Mouse (Mus musculus) embryonic facial prominence, embryonic 14.5 days (tissue): ENCODE results near the gene Arhgap11a. TPM values are rescaled to one million over a fixed set of nuclear protein-coding genes. Genes with fewer than 3 reads are reported as not detected.
A peak's percentile ranks its signal among the peaks of the same experiment; 100 is the strongest.

Experiments used
- ATAC-seq: fragments of 200-750 bp; cut with Nextera tagmentation; 2 replicates; pipeline ENCODE4 v1.8.0; 2017; ENCODE audit warnings: low read depth, moderate number of reproducible peaks, moderate TSS enrichment
- DNase-seq: peaks from one replicate; pipeline ENCODE4 v3.0.0-alpha.2; 2015; ENCODE audit warnings: low spot score
- H3K27ac ChIP-seq: fragments of 300-500 bp; sonication (generic); replicated peaks from 2 replicates; pipeline ENCODE4 v1.5.1; 2014; ENCODE audit warnings: low read depth, mild to moderate bottlenecking, low read length, moderate library complexity
- H3K27me3 ChIP-seq: fragments of 300-500 bp; sonication (generic); replicated peaks from 2 replicates; pipeline ENCODE4 v1.6.1; 2014; ENCODE audit warnings: low read length; ENCODE audit not compliant: control insufficient read depth, insufficient read depth
- H3K36me3 ChIP-seq: fragments of 300-500 bp; sonication (generic); 2 replicates; pipeline ENCODE4 v1.6.1; 2014; ENCODE audit warnings: low read length, mixed read lengths; ENCODE audit not compliant: control insufficient read depth, insufficient read depth
- H3K4me1 ChIP-seq: fragments of 300-500 bp; sonication (generic); 2 replicates; pipeline ENCODE4 v1.6.1; 2014; ENCODE audit warnings: antibody characterized with exemption, low read length; ENCODE audit not compliant: control insufficient read depth, insufficient read depth
- H3K4me2 ChIP-seq: fragments of 300-500 bp; sonication (generic); 2 replicates; pipeline ENCODE4 v1.6.1; 2014; ENCODE audit warnings: low read depth, mild to moderate bottlenecking, low read length, moderate library complexity, mixed read lengths
- H3K4me3 ChIP-seq: fragments of 300-500 bp; sonication (generic); 2 replicates; pipeline ENCODE4 v1.5.1; 2014; ENCODE audit warnings: low read depth, mild to moderate bottlenecking, low read length
- H3K9ac ChIP-seq: fragments of 300-500 bp; sonication (generic); 2 replicates; pipeline ENCODE4 v1.6.1; 2014; ENCODE audit warnings: low read depth, mild to moderate bottlenecking, low read length, moderate library complexity, mixed read lengths
- H3K9me3 ChIP-seq: fragments of 300-500 bp; sonication (generic); 2 replicates; pipeline ENCODE4 v1.6.1; 2016; ENCODE audit warnings: low read length; ENCODE audit not compliant: control insufficient read depth
- WGBS: fragments of 180-500 bp; shearing (Covaris S2); extraction: QIAGEN DNeasy Blood & Tissue Kit; methylation state at CpG from one replicate; pipeline ENCODE4 v1.1.7; 2014; 5-methylcytosine and 5-hydroxymethylcytosine counted together
- polyA plus RNA-seq: library from polyadenylated mRNA; unstranded; fragments of >200 nt; fragmentation: Nextera tagmentation; extraction: Ambion mirVana; gene quantifications from 2 replicates; pipeline ENCODE4 v1.2.1, GENCODE M21; 2014

The Arhgap11a gene
- polyA plus RNA-seq, 1 experiment from 2014 or later: 4.1 TPM

DNA sequence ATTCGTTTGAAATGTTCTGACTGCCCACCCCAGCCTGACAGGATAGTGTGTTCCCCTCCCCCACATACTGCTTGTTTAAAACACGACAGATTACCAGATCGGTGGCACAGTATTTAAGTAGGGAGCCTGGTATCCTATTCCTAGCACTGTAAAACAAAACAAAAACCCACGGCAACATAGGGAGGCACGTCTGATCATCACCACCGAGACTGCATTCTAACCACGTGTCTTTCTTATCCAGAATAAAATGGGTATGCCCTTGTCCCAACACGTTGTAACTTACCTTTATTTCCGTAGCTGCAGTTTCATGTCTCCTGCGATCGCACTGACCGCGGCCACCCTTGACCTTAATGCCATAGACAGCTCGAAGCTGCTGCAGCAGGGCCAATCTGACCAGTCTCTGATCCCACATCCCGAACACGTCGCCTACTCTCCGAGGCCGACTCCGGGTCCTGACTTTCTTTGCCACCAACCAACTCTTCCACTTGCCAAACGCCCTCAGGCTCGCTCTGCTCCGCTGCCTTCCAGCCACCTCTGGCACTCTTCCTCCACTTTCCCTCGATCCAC is 700 bp downstream of the Arhgap11a start:
- Histone ChIP-seq H3K9me3 (no peaks in the 10 kb centered on the region), H3K4me2 (peak overlapping the region; percentile 84), H3K4me1 (peaks cover 7% of the 10 kb centered on the region; the same call in 1 of the 2 replicates), H3K4me3 (peak overlapping the region; percentile 83), H3K36me3 (peaks cover 21% of the 10 kb centered on the region; the same call in 1 of the 2 replicates), H3K27me3 (no peaks in the 10 kb centered on the region), H3K9ac (peak overlapping the region; percentile 79), H3K27ac (peak overlapping the region; percentile 76; the same call in 1 of the 2 replicates)
- ATAC-seq: no peak; the same call in 1 of the 2 replicates
- WGBS: under 1% methylated on average over 24 of the region's 24 CpGs
- no peak for DNase-seq

- Histone ChIP-seq H3K36me3 (peaks cover 37% of the 10 kb centered on the region), H3K27ac (no peak overlapping the region), H3K9me3 (no peaks in the 10 kb centered on the region), H3K9ac (no peak overlapping the region), H3K4me2 (no peak overlapping the region), H3K4me1 (peaks cover 7% of the 10 kb centered on the region; the same call in 1 of the 2 replicates), H3K4me3 (no peak overlapping the region), H3K27me3 (no peaks in the 10 kb centered on the region)
- no peak for ATAC-seq
- no peak for DNase-seq
- WGBS: 69% methylated on average over 4 of the region's 4 CpGs
These were observed 3.4 kb downstream of the Arhgap11a start for GRCm38 (mm10) chr2:113845081-113845480.

- Histone ChIP-seq H3K27ac (no peak overlapping the region), H3K4me2 (no peak overlapping the region), H3K4me1 (peaks cover 2% of the 10 kb centered on the region; the same call in 1 of the 2 replicates), H3K9me3 (no peaks in the 10 kb centered on the region), H3K27me3 (no peaks in the 10 kb centered on the region), H3K36me3 (peaks cover 60% of the 10 kb centered on the region), H3K4me3 (no peak overlapping the region), H3K9ac (no peak overlapping the region)
- ATAC-seq (no peak), DNase-seq (no peak)
- 92% methylated on average over 4 of the region's 4 CpGs for WGBS
These were observed 6.6 kb downstream of the Arhgap11a start for GRCm38 (mm10) chr2:113841656-113842437.

- no peak overlapping the region for H3K4me2 ChIP-seq
- H3K27ac ChIP-seq: no peak overlapping the region
- 77% methylated on average over 4 of the region's 4 CpGs for WGBS
- no peak for ATAC-seq
- no peaks in the 10 kb centered on the region for H3K4me1 ChIP-seq
- H3K9me3 ChIP-seq: no peaks in the 10 kb centered on the region
- no peak for DNase-seq
- no peak overlapping the region for H3K9ac ChIP-seq
- H3K27me3 ChIP-seq: no peaks in the 10 kb centered on the region
- no peak overlapping the region for H3K4me3 ChIP-seq
- peaks cover 75% of the 10 kb centered on the region for H3K36me3 ChIP-seq
These were observed 9.0 kb downstream of the Arhgap11a start for GRCm38 (mm10) chr2:113839488-113839887.

- Histone ChIP-seq H3K4me3 (no peak overlapping the region), H3K27me3 (no peaks in the 10 kb centered on the region), H3K9ac (no peak overlapping the region), H3K4me2 (no peak overlapping the region), H3K27ac (no peak overlapping the region), H3K36me3 (peaks cover 72% of the 10 kb centered on the region), H3K4me1 (no peaks in the 10 kb centered on the region), H3K9me3 (no peaks in the 10 kb centered on the region)
- ATAC-seq (no peak), DNase-seq (no peak)
- 85% methylated on average over 3 of the region's 3 CpGs for WGBS
These were observed 13.2 kb downstream of the Arhgap11a start for GRCm38 (mm10) chr2:113835219-113835618.

GRCm38 (mm10) chr2:113828943-113829882 is 19.2 kb downstream of the Arhgap11a start, which contains the start of gene Scg5:
Gene Scg5 (minus strand): TSS chr2:113829121.
- 9% methylated on average over 23 of the region's 23 CpGs for WGBS
- Histone ChIP-seq H3K4me1 (no peaks in the 10 kb centered on the region), H3K27me3 (no peaks in the 10 kb centered on the region; the same call in 1 of the 2 replicates), H3K9me3 (no peaks in the 10 kb centered on the region), H3K9ac (no peak within 1 kb of the TSS; the same call in 1 of the 2 replicates), H3K4me2 (peak within 1 kb of the TSS; percentile 53), H3K36me3 (peaks cover 25% of the 10 kb centered on the region), H3K27ac (peak within 1 kb of the TSS; percentile 40; the same call in 1 of the 2 replicates), H3K4me3 (peak within 1 kb of the TSS; percentile 30)
- DNase-seq: peak; percentile 91
- peak; percentile 93 for ATAC-seq

- WGBS: 22% methylated on average over 17 of the region's 17 CpGs
- no peak overlapping the region; the same call in 1 of the 2 replicates for H3K9ac ChIP-seq
- peaks cover 16% of the 10 kb centered on the region for H3K36me3 ChIP-seq
- DNase-seq (no peak), ATAC-seq (peak; percentile 85)
- peak overlapping the region; percentile 53 for H3K4me2 ChIP-seq
- H3K9me3 ChIP-seq: no peaks in the 10 kb centered on the region
- H3K27ac ChIP-seq: peak overlapping the region; percentile 40; the same call in 1 of the 2 replicates
- H3K27me3 ChIP-seq: no peaks in the 10 kb centered on the region; the same call in 1 of the 2 replicates
- no peaks in the 10 kb centered on the region for H3K4me1 ChIP-seq
- peak overlapping the region; percentile 30 for H3K4me3 ChIP-seq
These were observed 20.1 kb downstream of the Arhgap11a start for GRCm38 (mm10) chr2:113828086-113828942.
